7 mouse cellular contexts compared by ENCODE assay signal in the genomic region with DNA sequence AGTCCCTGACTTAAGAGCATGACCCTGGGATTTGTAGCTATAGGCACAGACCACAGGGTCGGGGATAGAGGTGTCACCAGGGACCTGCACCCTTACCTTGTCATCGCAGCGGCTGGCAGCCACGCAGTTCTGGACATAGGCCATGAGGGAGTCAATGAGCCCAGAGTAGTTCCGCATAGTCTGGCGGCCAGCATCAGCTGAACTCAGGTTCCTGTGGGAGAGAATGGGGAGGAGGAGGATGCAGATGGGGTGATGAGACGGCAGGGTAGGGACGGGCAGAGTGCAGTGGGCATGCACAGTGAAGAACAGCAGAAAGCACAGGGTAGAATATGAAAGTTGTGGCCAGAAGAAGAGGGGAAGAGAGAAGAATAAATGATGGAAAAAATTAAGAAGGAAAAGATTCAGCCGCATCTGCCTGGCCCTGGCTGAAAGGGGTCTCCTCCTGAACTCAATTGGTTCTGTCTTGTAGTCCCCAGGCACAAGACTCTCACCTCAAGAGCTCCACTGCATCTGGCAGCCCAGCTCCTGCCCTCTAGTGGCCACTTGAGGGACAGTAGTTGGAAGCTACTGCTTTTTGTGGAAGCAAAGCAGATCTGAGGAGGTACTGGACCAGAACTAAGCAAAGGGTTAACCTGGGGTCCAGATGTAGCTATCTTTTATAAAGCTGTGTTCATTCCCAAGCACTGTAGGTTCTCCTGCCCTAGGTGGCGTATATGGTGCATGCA. TPM values are rescaled to one million over a fixed set of nuclear protein-coding genes. Genes with fewer than 3 reads are reported as not detected.
DNase-seq lines count a peak whose midpoint lies in the region; ATAC-seq and TF ChIP-seq lines count a peak whose summit lies in the region.

No protein-coding gene starts in this region.

- peak; percentile 63 for ATAC-seq in megakaryocyte, adult 5-6 weeks (ENCODE audit: poor library complexity, severe bottlenecking)

- H3K9me3 ChIP-seq in ES-Bruce4 (replicated peaks; ENCODE audit: control insufficient read depth, insufficient read depth, low read length, poor library complexity, severe bottlenecking), result no peaks in the 10 kb centered on the region

- TF ChIP-seq EP300 in ES-Bruce4 (IDR thresholded peaks at IDR 0.05; ENCODE audit: insufficient read depth, low read depth, low read length), result no peak

- H3K9ac ChIP-seq in ES-Bruce4 (ENCODE audit: low read depth, poor library complexity, severe bottlenecking), result no peak overlapping the region

- H3K4me3 ChIP-seq in ES-Bruce4 (ENCODE audit: low read depth, low read length), result no peak overlapping the region
- no peak overlapping the region for H3K4me3 ChIP-seq in spleen, adult 2 months (ENCODE audit: extremely low read depth, insufficient read depth, insufficient read length)

- no peaks in the 10 kb centered on the region for H3K4me1 ChIP-seq in ES-Bruce4 (ENCODE audit: control insufficient read depth, insufficient read depth, low read length)
- H3K4me1 ChIP-seq in spleen, adult 2 months (ENCODE audit: control insufficient read depth, insufficient read depth, insufficient read length), result no peaks in the 10 kb centered on the region

- no peaks in the 10 kb centered on the region for H3K27me3 ChIP-seq in ES-Bruce4 (ENCODE audit: control insufficient read depth, insufficient read depth, low read length, poor library complexity, severe bottlenecking)
- H3K27me3 ChIP-seq in spleen, adult 2 months (ENCODE audit: control insufficient read depth, insufficient read depth, low read length), result no peaks in the 10 kb centered on the region

- DNase-seq in B cell, adult 2 months, result peak; percentile 47 to 48
- peak; percentile 52 to 57 for DNase-seq in cerebellum, adult 18-20 months
- peak; percentile 52 to 59 for DNase-seq in frontal cortex, postnatal 25 days (ENCODE audit: low spot score in 2 of 2)
- peak; percentile 39 to 73 for DNase-seq in layer of hippocampus, adult 18-20 months (ENCODE audit: low spot score in 2 of 2)
- peak in 1 of 2 experiments; percentile 38 for DNase-seq in spleen, adult 2 months (ENCODE audit: low read depth in 1 of 2, low spot score in 2 of 2)

- TF ChIP-seq CTCF in ES-Bruce4 (IDR thresholded peaks at IDR 0.05; ENCODE audit: low read depth, low read length), result peak; percentile 90
- TF ChIP-seq CTCF in spleen, adult 2 months (IDR thresholded peaks at IDR 0.05; ENCODE audit: extremely low read depth, insufficient read depth, insufficient read length, insufficient replicate concordance), result peak; percentile 66; the same call in 1 of the 2 replicates

- TF ChIP-seq POLR2A in ES-Bruce4 (IDR thresholded peaks at IDR 0.05; ENCODE audit: insufficient read depth, low read length), result no peak
- TF ChIP-seq POLR2A in spleen, adult 2 months (IDR thresholded peaks at IDR 0.05; ENCODE audit: low read depth, low read length), result no peak

- no peaks in the 10 kb centered on the region for H3K36me3 ChIP-seq in ES-Bruce4 (ENCODE audit: control insufficient read depth, insufficient read depth, low read length, poor library complexity, severe bottlenecking)
- no peaks in the 10 kb centered on the region for H3K36me3 ChIP-seq in spleen, adult 2 months (ENCODE audit: control insufficient read depth, insufficient read depth, low read length)

- 57% methylated on average over 10 of the region's 10 CpGs for WGBS in spleen, adult 2 months

- no peak overlapping the region for H3K27ac ChIP-seq in ES-Bruce4 (ENCODE audit: insufficient read depth, low read length)
- H3K27ac ChIP-seq in spleen, adult 2 months (ENCODE audit: insufficient read depth, low read length), result no peak overlapping the region

RNA-seq across cellular contexts. Expression of a gene that starts 36.5 kb away (rescaled TPM):
- polyA plus RNA-seq in ES-Bruce4 (2011; ENCODE audit: insufficient read depth, insufficient read length, low read depth, missing spikeins), result not detected in 2 replicates
- not detected for total RNA-seq in layer of hippocampus, adult 18-20 months (2021)
- not detected in 2 replicates for total RNA-seq in megakaryocyte, adult 5-6 weeks (2015)
- not detected in 2 replicates for total RNA-seq in megakaryocyte, adult 5-6 weeks (2017)
- not detected in 2 replicates for polyA plus RNA-seq in spleen, adult 2 months (2012; rRNA removed)

RNA-seq across cellular contexts. Expression of a gene that starts 46.4 kb away (rescaled TPM):
- polyA plus RNA-seq in ES-Bruce4 (2011; ENCODE audit: insufficient read depth, insufficient read length, low read depth, missing spikeins), result 1.2 and 1.6 TPM in 2 replicates
- total RNA-seq in layer of hippocampus, adult 18-20 months (2021), result 1 to 10 TPM; 1.7 to 2.0 TPM
- total RNA-seq in megakaryocyte, adult 5-6 weeks (2015), result not detected in 2 replicates
- total RNA-seq in megakaryocyte, adult 5-6 weeks (2017), result not detected in 2 replicates
- 0.52 and 0.75 TPM in 2 replicates for polyA plus RNA-seq in spleen, adult 2 months (2012; rRNA removed)
